Mouse (Mus musculus) ES-Bruce4 (cell line): Measurements from ENCODE around the gene Hdgfl3. TPM values are rescaled to one million over a fixed set of nuclear protein-coding genes. Genes with fewer than 3 reads are reported as not detected.
A peak's percentile ranks its signal among the peaks of the same experiment; 100 is the strongest.

Experiments
- H3K27ac ChIP-seq: 2 replicates; pipeline ENCODE4 v1.5.1; 2012; ENCODE audit warnings: low read length, inconsistent platforms; ENCODE audit not compliant: insufficient read depth
- H3K27me3 ChIP-seq: 2 replicates; pipeline ENCODE4 v1.6.1; 2012; ENCODE audit warnings: mild to moderate bottlenecking, low read length, inconsistent platforms; ENCODE audit not compliant: control insufficient read depth, poor library complexity, insufficient read depth, severe bottlenecking
- H3K36me3 ChIP-seq: 2 replicates; pipeline ENCODE4 v1.6.1; 2012; ENCODE audit warnings: inconsistent platforms, mild to moderate bottlenecking, low read length, moderate library complexity; ENCODE audit not compliant: control insufficient read depth, poor library complexity, insufficient read depth, severe bottlenecking
- H3K4me1 ChIP-seq: one replicate; pipeline ENCODE4 v1.8.1; 2011; ENCODE audit warnings: low read length; ENCODE audit not compliant: control insufficient read depth, insufficient read depth
- H3K4me3 ChIP-seq: 2 replicates; pipeline ENCODE4 v1.5.1; 2011; ENCODE audit warnings: low read depth, mild to moderate bottlenecking, low read length
- H3K9ac ChIP-seq: 2 replicates; pipeline ENCODE4 v1.6.1; 2012; ENCODE audit warnings: low read depth, mild to moderate bottlenecking, inconsistent platforms; ENCODE audit not compliant: poor library complexity, severe bottlenecking
- H3K9me3 ChIP-seq: replicated peaks from 2 replicates; pipeline ENCODE4 v1.6.1; 2012; ENCODE audit warnings: mild to moderate bottlenecking, low read length, inconsistent platforms; ENCODE audit not compliant: control insufficient read depth, poor library complexity, insufficient read depth, severe bottlenecking
- CTCF ChIP-seq: IDR thresholded peaks from one replicate; pipeline ENCODE4 v1.8.1; 2011; ENCODE audit warnings: low read depth, low read length
- EP300 ChIP-seq: IDR thresholded peaks from 2 replicates; pipeline ENCODE4 v1.6.1; 2011; ENCODE audit warnings: low read depth, low read length; ENCODE audit not compliant: insufficient read depth
- POLR2A ChIP-seq: IDR thresholded peaks from one replicate; pipeline ENCODE4 v1.8.1; 2011; ENCODE audit warnings: low read length; ENCODE audit not compliant: insufficient read depth
- polyA plus RNA-seq: library from polyadenylated mRNA; stranded (reverse); fragments of >200 nt; gene quantifications from 2 replicates; pipeline ENCODE4 v1.2.4, GENCODE M21; 2011; ENCODE audit warnings: low read depth; ENCODE audit not compliant: missing spikeins, insufficient read depth, insufficient read length

The Hdgfl3 gene
- polyA plus RNA-seq, 1 experiment = 8.3 TPM

- no peaks in the 10 kb centered on the region for H3K36me3 ChIP-seq
- no peak overlapping the region for H3K4me3 ChIP-seq
- no peak for TF ChIP-seq POLR2A
- no peak for TF ChIP-seq EP300
- peak; percentile 28 for TF ChIP-seq CTCF
- no peak overlapping the region for H3K9ac ChIP-seq
- H3K27me3 ChIP-seq = no peaks in the 10 kb centered on the region
- no peaks in the 10 kb centered on the region for H3K4me1 ChIP-seq
- H3K27ac ChIP-seq = no peak overlapping the region
- no peaks in the 10 kb centered on the region for H3K9me3 ChIP-seq
Observed at GRCm38 (mm10) chr7:81945398-81945797, 11.1 kb upstream of the Hdgfl3 start.

GRCm38 (mm10) chr7:81934806-81935205, 533 bp upstream of the Hdgfl3 start:
- Histone ChIP-seq H3K27ac (no peak overlapping the region), H3K4me3 (peak overlapping the region; percentile 88), H3K27me3 (peaks cover 20% of the 10 kb centered on the region), H3K36me3 (no peaks in the 10 kb centered on the region), H3K9ac (peak overlapping the region; percentile 96), H3K4me1 (no peaks in the 10 kb centered on the region), H3K9me3 (no peaks in the 10 kb centered on the region; the same call in 1 of the 2 replicates)
- TF ChIP-seq POLR2A = no peak
- no peak for TF ChIP-seq CTCF
- TF ChIP-seq EP300 = no peak

GRCm38 (mm10) chr7:81933601-81934266, 539 bp downstream of the Hdgfl3 start:
- Histone ChIP-seq H3K36me3 (no peaks in the 10 kb centered on the region), H3K27me3 (peaks cover 20% of the 10 kb centered on the region), H3K9ac (peak overlapping the region; percentile 96), H3K27ac (no peak overlapping the region), H3K9me3 (no peaks in the 10 kb centered on the region), H3K4me3 (peak overlapping the region; percentile 88), H3K4me1 (no peaks in the 10 kb centered on the region)
- TF ChIP-seq EP300 = no peak

- Histone ChIP-seq H3K4me3 (peak overlapping the region; percentile 88), H3K9me3 (no peaks in the 10 kb centered on the region), H3K9ac (peak overlapping the region; percentile 96), H3K27ac (no peak overlapping the region), H3K4me1 (no peaks in the 10 kb centered on the region), H3K27me3 (peaks cover 20% of the 10 kb centered on the region), H3K36me3 (no peaks in the 10 kb centered on the region)
- no peak for TF ChIP-seq EP300
- no peak for TF ChIP-seq POLR2A
- TF ChIP-seq CTCF = no peak
Observed at GRCm38 (mm10) chr7:81933061-81933600, 1.1 kb downstream of the Hdgfl3 start.

- no peak overlapping the region for H3K4me3 ChIP-seq
- TF ChIP-seq EP300 (no peak), POLR2A (no peak), CTCF (no peak)
- no peaks in the 10 kb centered on the region for H3K36me3 ChIP-seq
- H3K9ac ChIP-seq = no peak overlapping the region
- no peaks in the 10 kb centered on the region for H3K9me3 ChIP-seq
- no peak overlapping the region for H3K27ac ChIP-seq
- H3K4me1 ChIP-seq = no peaks in the 10 kb centered on the region
- H3K27me3 ChIP-seq = peaks cover 20% of the 10 kb centered on the region
Observed at GRCm38 (mm10) chr7:81932521-81933045, 1.7 kb downstream of the Hdgfl3 start.

GRCm38 (mm10) chr7:81928998-81929397, 5.3 kb downstream of the Hdgfl3 start:
- H3K36me3 ChIP-seq = no peaks in the 10 kb centered on the region
- H3K4me1 ChIP-seq = no peaks in the 10 kb centered on the region
- no peak overlapping the region for H3K27ac ChIP-seq
- TF ChIP-seq EP300 = no peak
- TF ChIP-seq POLR2A = no peak
- no peak for TF ChIP-seq CTCF
- H3K27me3 ChIP-seq = peaks cover 12% of the 10 kb centered on the region
- H3K9ac ChIP-seq = no peak overlapping the region
- no peaks in the 10 kb centered on the region for H3K9me3 ChIP-seq
- no peak overlapping the region for H3K4me3 ChIP-seq
